Mouse (Mus musculus): ENCODE data around the gene Syce2.
"Not testable (repeated sequence)": the region's sequence is repeated elsewhere in the genome, so short reads cannot be mapped to it uniquely, and the experiment has no call there.

Syce2 gene

GRCm38 (mm10) chr8:84871376-84872308 lies at the start of gene Syce2:
TSS of gene Syce2 (plus strand) at chr8:84872111.
- no peak for DNase-seq (ENCODE audit: low spot score)

- no peak for DNase-seq (ENCODE audit: low spot score)
These were observed 49.2 kb upstream of the Syce2 start, which contains the start of gene Dand5 for GRCm38 (mm10) chr8:84822723-84823122. TSS of gene Dand5 (minus strand) at chr8:84822823.

- no peak for DNase-seq (ENCODE audit: low spot score)
These were observed 48.3 kb upstream of the Syce2 start for GRCm38 (mm10) chr8:84823653-84824052.

- DNase-seq (ENCODE audit: low spot score), result no peak
These were observed 46.3 kb upstream of the Syce2 start for GRCm38 (mm10) chr8:84825636-84826035.

- not testable (repeated sequence) for DNase-seq (ENCODE audit: low spot score)
These were observed 45.4 kb upstream of the Syce2 start for GRCm38 (mm10) chr8:84826518-84826917.

- DNase-seq (ENCODE audit: low spot score), result no peak
These were observed 40.4 kb upstream of the Syce2 start, which contains the start of gene Gadd45gip1 for GRCm38 (mm10) chr8:84831490-84831889. TSS of gene Gadd45gip1 (plus strand) at chr8:84831522.

- peak; percentile 51 for DNase-seq (ENCODE audit: low spot score)
These were observed 39.7 kb upstream of the Syce2 start for GRCm38 (mm10) chr8:84832034-84832717.

GRCm38 (mm10) chr8:84832759-84833742 lies 38.9 kb upstream of the Syce2 start:
- no peak for DNase-seq (ENCODE audit: low spot score)

- DNase-seq (ENCODE audit: low spot score), result no peak
These were observed 37.7 kb upstream of the Syce2 start for GRCm38 (mm10) chr8:84834002-84834865.

GRCm38 (mm10) chr8:84834866-84835855 lies 36.8 kb upstream of the Syce2 start:
- DNase-seq (ENCODE audit: low spot score), result no peak

GRCm38 (mm10) chr8:84837149-84837911 lies 34.6 kb upstream of the Syce2 start:
- DNase-seq (ENCODE audit: low spot score), result no peak

GRCm38 (mm10) chr8:84837912-84838470 lies 33.9 kb upstream of the Syce2 start:
- DNase-seq (ENCODE audit: low spot score), result no peak

GRCm38 (mm10) chr8:84838513-84838912 lies 33.4 kb upstream of the Syce2 start:
- DNase-seq (ENCODE audit: low spot score), result no peak

GRCm38 (mm10) chr8:84839411-84839810 lies 32.5 kb upstream of the Syce2 start:
- no peak for DNase-seq (ENCODE audit: low spot score)

GRCm38 (mm10) chr8:84839875-84840247 lies 32.0 kb upstream of the Syce2 start:
- DNase-seq (ENCODE audit: low spot score), result no peak

- peak; percentile 72 for DNase-seq (ENCODE audit: low spot score)
These were observed 31.5 kb upstream of the Syce2 start, which contains the start of gene Rad23a for GRCm38 (mm10) chr8:84840248-84840999. TSS of gene Rad23a (minus strand) at chr8:84840665.

GRCm38 (mm10) chr8:84841514-84841913 lies 30.4 kb upstream of the Syce2 start:
- DNase-seq (ENCODE audit: low spot score), result no peak
